Mouse (Mus musculus): ENCODE results near the gene Josd1.

Josd1 gene

GRCm38 (mm10) chr15:79687646-79688267 is at the start of gene Josd1:
Josd1 (minus strand) TSS chr15:79687919.
- peak; percentile 96 to 97 for DNase-seq

GRCm38 (mm10) chr15:79734311-79734710 is 46.6 kb upstream of the Josd1 start:
- DNase-seq, result no peak

- no peak for DNase-seq
Measured at GRCm38 (mm10) chr15:79733640-79734039, 45.9 kb upstream of the Josd1 start.

GRCm38 (mm10) chr15:79733192-79733591 is 45.5 kb upstream of the Josd1 start:
- DNase-seq, result no peak

GRCm38 (mm10) chr15:79731554-79731953 is 43.8 kb upstream of the Josd1 start:
- no peak for DNase-seq

- no peak for DNase-seq
Measured at GRCm38 (mm10) chr15:79728731-79729388, 41.1 kb upstream of the Josd1 start.

GRCm38 (mm10) chr15:79728311-79728710 is 40.6 kb upstream of the Josd1 start:
- no peak for DNase-seq

- DNase-seq, result no peak
Measured at GRCm38 (mm10) chr15:79727840-79728239, 40.1 kb upstream of the Josd1 start.

GRCm38 (mm10) chr15:79725190-79725789 is 37.6 kb upstream of the Josd1 start:
- no peak for DNase-seq

- peak; percentile 60 to 73 for DNase-seq
Measured at GRCm38 (mm10) chr15:79723439-79723838, 35.7 kb upstream of the Josd1 start.

- no peak for DNase-seq
Measured at GRCm38 (mm10) chr15:79720796-79721195, 33.1 kb upstream of the Josd1 start.

- DNase-seq, result no peak
Measured at GRCm38 (mm10) chr15:79720267-79720666, 32.5 kb upstream of the Josd1 start.

- DNase-seq, result no peak
Measured at GRCm38 (mm10) chr15:79716710-79717109, 29.0 kb upstream of the Josd1 start.

- DNase-seq, result no peak
Measured at GRCm38 (mm10) chr15:79715646-79716045, 27.9 kb upstream of the Josd1 start.

- DNase-seq, result no peak
Measured at GRCm38 (mm10) chr15:79708229-79708822, 20.6 kb upstream of the Josd1 start.

- DNase-seq, result no peak
Measured at GRCm38 (mm10) chr15:79706603-79707214, 19.0 kb upstream of the Josd1 start.

GRCm38 (mm10) chr15:79697558-79698187 is 10.0 kb upstream of the Josd1 start:
- DNase-seq, result no peak

- peak in 1 of 2 experiments; percentile 23 for DNase-seq
Measured at GRCm38 (mm10) chr15:79697011-79697410, 9.3 kb upstream of the Josd1 start.

- no peak for DNase-seq
Measured at GRCm38 (mm10) chr15:79696508-79696907, 8.8 kb upstream of the Josd1 start.

GRCm38 (mm10) chr15:79695516-79695915 is 7.8 kb upstream of the Josd1 start:
- DNase-seq, result no peak

GRCm38 (mm10) chr15:79694512-79694911 is 6.8 kb upstream of the Josd1 start:
- DNase-seq, result no peak

GRCm38 (mm10) chr15:79693740-79694139 is 6.0 kb upstream of the Josd1 start:
- no peak for DNase-seq

- DNase-seq, result no peak
Measured at GRCm38 (mm10) chr15:79692334-79692733, 4.6 kb upstream of the Josd1 start.
